11 mouse cellular contexts compared by ENCODE assay signal in the genomic region with DNA sequence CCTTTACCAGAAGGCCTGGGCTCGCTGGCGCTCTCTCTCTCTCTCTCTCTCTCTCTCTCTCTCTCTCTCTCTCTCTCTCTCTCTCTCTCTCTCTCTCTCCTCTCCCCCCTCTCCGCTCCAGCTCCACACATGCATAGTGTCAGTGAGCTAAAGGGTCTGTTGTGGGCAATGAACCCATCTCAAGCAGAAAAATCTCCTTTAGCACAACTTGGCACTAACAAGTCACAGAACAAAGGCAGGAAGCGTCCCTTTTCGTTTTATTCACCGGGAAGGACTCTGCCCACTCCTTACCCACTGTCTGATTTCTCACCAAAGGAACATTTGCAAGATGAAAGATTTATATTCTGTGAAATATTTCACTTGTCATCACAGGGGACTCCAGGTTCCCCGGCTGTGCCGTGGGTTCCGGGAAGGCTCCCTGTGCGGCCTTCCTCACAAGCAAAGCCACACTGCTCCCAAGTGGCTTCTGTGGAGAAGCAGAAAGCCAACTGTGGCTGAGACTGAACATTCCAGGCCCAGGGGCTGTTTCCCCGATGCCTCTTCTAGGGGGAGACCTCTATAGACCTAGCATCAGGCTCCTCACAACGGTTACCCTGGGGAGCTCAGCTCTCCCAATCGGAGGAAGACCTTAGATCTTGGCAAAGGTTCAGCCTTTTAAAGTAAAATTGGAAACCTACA.
DNase-seq lines count a peak whose midpoint lies in the region; ATAC-seq and TF ChIP-seq lines count a peak whose summit lies in the region.
"Had no signal": no experiment of that assay in that cellular context is flagged by ENCODE, and none has a peak within 500 bp of the region (broad histone marks: within the 10 kb centered on the region; RNA-seq: fewer than 3 reads in every experiment).

No protein-coding gene starts in this region.

- peak overlapping the region; percentile 31; the same call in 1 of the 2 replicates for H3K27ac ChIP-seq in heart, embryonic 10.5 days
- H3K27ac ChIP-seq in heart, embryonic 11.5 days (ENCODE audit: low read depth, low read length) = no peak overlapping the region
- no peak overlapping the region for H3K27ac ChIP-seq in cortical plate, adult 2 months (ENCODE audit: insufficient read depth, low read length)
- no peak overlapping the region for H3K27ac ChIP-seq in heart, postnatal 0 days (ENCODE audit: low read depth)
- H3K27ac ChIP-seq in midbrain, embryonic 10.5 days (replicated peaks) = 0 out of 2 replicates have a peak overlapping the region, but pooled peaks have one; percentile 13
- H3K27ac ChIP-seq: embryonic facial prominence, embryonic 12.5 days; limb, embryonic 12.5 days; stomach, embryonic 15.5 days had no signal

- H3K9me3 ChIP-seq in heart, embryonic 10.5 days = no peaks in the 10 kb centered on the region
- H3K9me3 ChIP-seq in heart, embryonic 11.5 days (replicated peaks; ENCODE audit: control insufficient read depth, low read length) = no peaks in the 10 kb centered on the region
- H3K9me3 ChIP-seq in heart, postnatal 0 days (replicated peaks; ENCODE audit: control insufficient read depth, low read length) = no peaks in the 10 kb centered on the region
- no peaks in the 10 kb centered on the region for H3K9me3 ChIP-seq in midbrain, embryonic 10.5 days (replicated peaks)
- H3K9me3 ChIP-seq: embryonic facial prominence, embryonic 12.5 days; limb, embryonic 12.5 days; stomach, embryonic 15.5 days had no signal

- no peak for DNase-seq in heart, embryonic 10.5 days (ENCODE audit: low spot score)
- DNase-seq in heart, postnatal 0 days (ENCODE audit: low spot score) = peak; percentile 57
- peak; percentile 65 to 75 for DNase-seq in kidney, postnatal 4 days
- no peak for DNase-seq in midbrain, embryonic 10.5 days (ENCODE audit: low spot score)
- no peak for DNase-seq in spleen, postnatal 14 days (ENCODE audit: low spot score in 2 of 2)

- no peak for ATAC-seq in heart, embryonic 11.5 days (replicated peaks; ENCODE audit: insufficient number of reproducible peaks, low FRiP score, low TSS enrichment)
- ATAC-seq in heart, postnatal 0 days (ENCODE audit: insufficient read depth, low read depth) = no peak; the same call in 1 of the 2 replicates
- ATAC-seq in erythroid progenitor cell, adult 5-6 weeks (replicated peaks; ENCODE audit: low FRiP score, poor library complexity, severe bottlenecking) = no peak

- 0 out of 2 replicates have a peak, but pooled peaks cover 2% of the 10 kb centered on the region for H3K4me1 ChIP-seq in heart, embryonic 10.5 days
- peaks cover 3% of the 10 kb centered on the region; the same call in 1 of the 2 replicates for H3K4me1 ChIP-seq in heart, embryonic 11.5 days (ENCODE audit: control insufficient read depth, insufficient read depth, low read length)
- H3K4me1 ChIP-seq in cortical plate, adult 2 months (ENCODE audit: control insufficient read depth, insufficient read depth, low read length) = no peaks in the 10 kb centered on the region
- H3K4me1 ChIP-seq in heart, postnatal 0 days (ENCODE audit: control insufficient read depth, insufficient read depth) = no peaks in the 10 kb centered on the region
- H3K4me1 ChIP-seq in midbrain, embryonic 10.5 days = peaks cover 9% of the 10 kb centered on the region
- H3K4me1 ChIP-seq: stomach, embryonic 15.5 days had no signal

- no peak for TF ChIP-seq EP300 in heart, postnatal 0 days (IDR thresholded peaks at IDR 0.05; ENCODE audit: low read depth)

- WGBS in heart, embryonic 10.5 days = 52% methylated on average over 13 of the region's 13 CpGs
- WGBS in heart, embryonic 11.5 days (ENCODE audit: insufficient replicate concordance) = 49% methylated on average over 13 of the region's 13 CpGs
- 34% methylated on average over 13 of the region's 13 CpGs for WGBS in heart, postnatal 0 days
- 75% methylated on average over 13 of the region's 13 CpGs for WGBS in midbrain, embryonic 10.5 days

- H3K27me3 ChIP-seq in heart, embryonic 10.5 days (ENCODE audit: insufficient read depth, poor library complexity, severe bottlenecking) = no peaks in the 10 kb centered on the region
- no peaks in the 10 kb centered on the region for H3K27me3 ChIP-seq in heart, embryonic 11.5 days (ENCODE audit: control insufficient read depth, insufficient read depth, low read length)
- H3K27me3 ChIP-seq in heart, postnatal 0 days (ENCODE audit: control insufficient read depth, insufficient read depth, low read length) = no peaks in the 10 kb centered on the region
- no peaks in the 10 kb centered on the region for H3K27me3 ChIP-seq in midbrain, embryonic 10.5 days (ENCODE audit: low read depth, poor library complexity, severe bottlenecking)
- H3K27me3 ChIP-seq: embryonic facial prominence, embryonic 12.5 days; stomach, embryonic 15.5 days had no signal

- H3K4me3 ChIP-seq in heart, embryonic 10.5 days = no peak overlapping the region
- H3K4me3 ChIP-seq in heart, embryonic 11.5 days (ENCODE audit: low read depth, low read length) = no peak overlapping the region
- H3K4me3 ChIP-seq in cortical plate, adult 2 months (ENCODE audit: insufficient read depth, low read length) = no peak overlapping the region
- no peak overlapping the region for H3K4me3 ChIP-seq in heart, postnatal 0 days (ENCODE audit: low read depth, low read length)
- H3K4me3 ChIP-seq in midbrain, embryonic 10.5 days = no peak overlapping the region
- H3K4me3 ChIP-seq: embryonic facial prominence, embryonic 12.5 days; limb, embryonic 12.5 days; stomach, embryonic 15.5 days had no signal

- H3K36me3 ChIP-seq in heart, embryonic 10.5 days = no peaks in the 10 kb centered on the region
- H3K36me3 ChIP-seq in heart, embryonic 11.5 days (ENCODE audit: control insufficient read depth, insufficient read depth, low read length) = no peaks in the 10 kb centered on the region
- no peaks in the 10 kb centered on the region for H3K36me3 ChIP-seq in heart, postnatal 0 days (replicated peaks; ENCODE audit: control insufficient read depth, insufficient read depth, low read length)
- no peaks in the 10 kb centered on the region for H3K36me3 ChIP-seq in midbrain, embryonic 10.5 days
- H3K36me3 ChIP-seq: embryonic facial prominence, embryonic 12.5 days; limb, embryonic 12.5 days; stomach, embryonic 15.5 days had no signal

- H3K9ac ChIP-seq in heart, embryonic 11.5 days (ENCODE audit: low read depth, low read length) = no peak overlapping the region
- no peak overlapping the region for H3K9ac ChIP-seq in heart, postnatal 0 days (replicated peaks; ENCODE audit: low read depth, low read length)
- H3K9ac ChIP-seq: embryonic facial prominence, embryonic 12.5 days; limb, embryonic 12.5 days; stomach, embryonic 15.5 days had no signal

- TF ChIP-seq POLR2A in cortical plate, adult 2 months (IDR thresholded peaks at IDR 0.05; ENCODE audit: extremely low read depth, insufficient read depth, low read length) = no peak

- peak; percentile 35; the same call in 1 of the 2 replicates for TF ChIP-seq CTCF in cortical plate, adult 2 months (IDR thresholded peaks at IDR 0.05; ENCODE audit: extremely low read depth, insufficient read depth, low read length)
- peak; percentile 66 for TF ChIP-seq CTCF in heart, postnatal 0 days (IDR thresholded peaks at IDR 0.05; ENCODE audit: low read depth)

- H3K4me2 ChIP-seq in heart, embryonic 11.5 days = no peak overlapping the region
- H3K4me2 ChIP-seq in heart, postnatal 0 days (ENCODE audit: low read depth, low read length) = no peak overlapping the region
- H3K4me2 ChIP-seq: embryonic facial prominence, embryonic 12.5 days; limb, embryonic 12.5 days; stomach, embryonic 15.5 days had no signal

Comparison
In these comparisons a context has a peak if more than half of its experiments do, and no peak if none do; other contexts are left out.
1. DNase-seq: peak in heart, postnatal 0 days (single experiment) and kidney, postnatal 4 days (2 of 2); none in heart, embryonic 10.5 days (single experiment), midbrain, embryonic 10.5 days (single experiment) and spleen, postnatal 14 days (0 of 2).
2. H3K27ac ChIP-seq: peak in heart, embryonic 10.5 days (single experiment) and midbrain, embryonic 10.5 days (single experiment); none in heart, embryonic 11.5 days (single experiment), cortical plate, adult 2 months (single experiment) and heart, postnatal 0 days (single experiment).